Mouse (Mus musculus) stomach, postnatal 0 days (tissue): ENCODE measurements at regions not wholly inside any gene's neighbourhood (a gene's known extent, or its start where the extent isn't known, plus 50 kb on each side); places are given as distances from the start of the nearest gene placed in this dataset.

Experiments used
- CTCF ChIP-seq: IDR thresholded peaks from 2 replicates; pipeline ENCODE4 v1.5.1; 2016; ENCODE audit warnings: antibody characterized with exemption, low read depth, mild to moderate bottlenecking, moderate library complexity
- EP300 ChIP-seq: optimal IDR thresholded peaks from 2 replicates; pipeline ENCODE3; 2016; ENCODE audit warnings: antibody characterized with exemption

GRCm38 (mm10) chr10:44987615-44988014 is 79.4 kb upstream of the Prep start:
- TF ChIP-seq CTCF (no peak), EP300 (no peak)
